Mouse (Mus musculus): ENCODE results near the gene Olr1.
A peak's percentile ranks its signal among the peaks of the same experiment; 100 is the strongest.

The Olr1 gene

GRCm38 (mm10) chr6:129517752-129518408 is 10.9 kb upstream of the Olr1 start:
- no peak overlapping the region for H3K4me3 ChIP-seq (replicated peaks; ENCODE audit: low read length)
- TF ChIP-seq POU5F1 (IDR thresholded peaks at IDR 0.05; ENCODE audit: borderline replicate concordance, low read length) (no peak), CTCF (conservative IDR thresholded peaks at IDR 0.05; ENCODE audit: low read length) (peak; percentile 28)
- H3K9me3 ChIP-seq (ENCODE audit: low read length), result 0 out of 2 replicates have a peak, but pooled peaks cover 4% of the 10 kb centered on the region
- H3K27me3 ChIP-seq (ENCODE audit: insufficient read depth, low read length), result no peaks in the 10 kb centered on the region
- no peaks in the 10 kb centered on the region for H3K36me3 ChIP-seq (ENCODE audit: insufficient read depth, low read length)
- no peaks in the 10 kb centered on the region for H3K4me1 ChIP-seq (replicated peaks; ENCODE audit: low read depth, low read length)

- no peak for TF ChIP-seq POU5F1 (IDR thresholded peaks at IDR 0.05; ENCODE audit: borderline replicate concordance, low read length)
- Histone ChIP-seq H3K27me3 (ENCODE audit: insufficient read depth, low read length) (no peaks in the 10 kb centered on the region), H3K36me3 (ENCODE audit: insufficient read depth, low read length) (no peaks in the 10 kb centered on the region), H3K4me3 (replicated peaks; ENCODE audit: low read length) (no peak overlapping the region), H3K4me1 (replicated peaks; ENCODE audit: low read depth, low read length) (no peaks in the 10 kb centered on the region), H3K9me3 (ENCODE audit: low read length) (0 out of 2 replicates have a peak, but pooled peaks cover 4% of the 10 kb centered on the region)
These were observed 9.4 kb upstream of the Olr1 start for GRCm38 (mm10) chr6:129516388-129516787.

- TF ChIP-seq CTCF (conservative IDR thresholded peaks at IDR 0.05; ENCODE audit: low read length), result no peak
- TF ChIP-seq POU5F1 (IDR thresholded peaks at IDR 0.05; ENCODE audit: borderline replicate concordance, low read length), result no peak
- no peak overlapping the region for H3K4me3 ChIP-seq (replicated peaks; ENCODE audit: low read length)
- H3K27me3 ChIP-seq (ENCODE audit: insufficient read depth, low read length), result no peaks in the 10 kb centered on the region
- H3K4me1 ChIP-seq (replicated peaks; ENCODE audit: low read depth, low read length), result no peaks in the 10 kb centered on the region
- H3K9me3 ChIP-seq (ENCODE audit: low read length), result 0 out of 2 replicates have a peak, but pooled peaks cover 4% of the 10 kb centered on the region
- H3K36me3 ChIP-seq (ENCODE audit: insufficient read depth, low read length), result no peaks in the 10 kb centered on the region
These were observed 8.1 kb upstream of the Olr1 start for GRCm38 (mm10) chr6:129515068-129515467.

GRCm38 (mm10) chr6:129514376-129514775 is 7.4 kb upstream of the Olr1 start:
- H3K4me3 ChIP-seq (replicated peaks; ENCODE audit: low read length), result no peak overlapping the region
- TF ChIP-seq CTCF (conservative IDR thresholded peaks at IDR 0.05; ENCODE audit: low read length) (no peak), POU5F1 (IDR thresholded peaks at IDR 0.05; ENCODE audit: borderline replicate concordance, low read length) (no peak)
- no peaks in the 10 kb centered on the region for H3K4me1 ChIP-seq (replicated peaks; ENCODE audit: low read depth, low read length)
- no peaks in the 10 kb centered on the region for H3K27me3 ChIP-seq (ENCODE audit: insufficient read depth, low read length)
- H3K36me3 ChIP-seq (ENCODE audit: insufficient read depth, low read length), result no peaks in the 10 kb centered on the region
- H3K9me3 ChIP-seq (ENCODE audit: low read length), result 0 out of 2 replicates have a peak, but pooled peaks cover 4% of the 10 kb centered on the region

GRCm38 (mm10) chr6:129513409-129513808 is 6.4 kb upstream of the Olr1 start:
- Histone ChIP-seq H3K27me3 (ENCODE audit: insufficient read depth, low read length) (no peaks in the 10 kb centered on the region), H3K9me3 (ENCODE audit: low read length) (0 out of 2 replicates have a peak, but pooled peaks cover 4% of the 10 kb centered on the region), H3K4me3 (replicated peaks; ENCODE audit: low read length) (no peak overlapping the region), H3K4me1 (replicated peaks; ENCODE audit: low read depth, low read length) (no peaks in the 10 kb centered on the region), H3K36me3 (ENCODE audit: insufficient read depth, low read length) (no peaks in the 10 kb centered on the region)
- TF ChIP-seq NANOG (IDR thresholded peaks at IDR 0.05; ENCODE audit: borderline replicate concordance, low read length) (no peak), POU5F1 (IDR thresholded peaks at IDR 0.05; ENCODE audit: borderline replicate concordance, low read length) (no peak), CTCF (conservative IDR thresholded peaks at IDR 0.05; ENCODE audit: low read length) (no peak)

- H3K36me3 ChIP-seq (ENCODE audit: insufficient read depth, low read length), result no peaks in the 10 kb centered on the region
- no peaks in the 10 kb centered on the region for H3K4me1 ChIP-seq (replicated peaks; ENCODE audit: low read depth, low read length)
- 0 out of 2 replicates have a peak, but pooled peaks cover 4% of the 10 kb centered on the region for H3K9me3 ChIP-seq (ENCODE audit: low read length)
- H3K4me3 ChIP-seq (replicated peaks; ENCODE audit: low read length), result no peak overlapping the region
- H3K27me3 ChIP-seq (ENCODE audit: insufficient read depth, low read length), result no peaks in the 10 kb centered on the region
- TF ChIP-seq NANOG (IDR thresholded peaks at IDR 0.05; ENCODE audit: borderline replicate concordance, low read length), result no peak
- no peak for TF ChIP-seq CTCF (conservative IDR thresholded peaks at IDR 0.05; ENCODE audit: low read length)
- no peak for TF ChIP-seq POU5F1 (IDR thresholded peaks at IDR 0.05; ENCODE audit: borderline replicate concordance, low read length)
These were observed 5.9 kb upstream of the Olr1 start for GRCm38 (mm10) chr6:129512868-129513267.

GRCm38 (mm10) chr6:129512367-129512766 is 5.4 kb upstream of the Olr1 start, which contains the start of gene Tmem52b:
TSS of gene Tmem52b (plus strand) at chr6:129512555.
- Histone ChIP-seq H3K4me3 (replicated peaks; ENCODE audit: low read length) (no peak within 1 kb of the TSS), H3K4me1 (replicated peaks; ENCODE audit: low read depth, low read length) (no peaks in the 10 kb centered on the region)
- TF ChIP-seq POU5F1 (IDR thresholded peaks at IDR 0.05; ENCODE audit: borderline replicate concordance, low read length) (no peak), NANOG (IDR thresholded peaks at IDR 0.05; ENCODE audit: borderline replicate concordance, low read length) (no peak), CTCF (conservative IDR thresholded peaks at IDR 0.05; ENCODE audit: low read length) (no peak)

GRCm38 (mm10) chr6:129510120-129510911 is 3.4 kb upstream of the Olr1 start:
- 0 out of 2 replicates have a peak, but pooled peaks cover 4% of the 10 kb centered on the region for H3K9me3 ChIP-seq (ENCODE audit: low read length)
- no peak for TF ChIP-seq NANOG (IDR thresholded peaks at IDR 0.05; ENCODE audit: borderline replicate concordance, low read length)
- no peaks in the 10 kb centered on the region for H3K27me3 ChIP-seq (ENCODE audit: insufficient read depth, low read length)
- no peak overlapping the region for H3K4me3 ChIP-seq (replicated peaks; ENCODE audit: low read length)
- H3K36me3 ChIP-seq (ENCODE audit: insufficient read depth, low read length), result no peaks in the 10 kb centered on the region
- H3K4me1 ChIP-seq (replicated peaks; ENCODE audit: low read depth, low read length), result no peaks in the 10 kb centered on the region

More at GRCm38 (mm10) chr6:129512367-129512766, 5.4 kb upstream of the Olr1 start, which contains the start of gene Tmem52b:
- H3K9me3 ChIP-seq (ENCODE audit: low read length), result 0 out of 2 replicates have a peak, but pooled peaks cover 4% of the 10 kb centered on the region
- H3K36me3 ChIP-seq (ENCODE audit: insufficient read depth, low read length), result no peaks in the 10 kb centered on the region
- H3K27me3 ChIP-seq (ENCODE audit: insufficient read depth, low read length), result no peaks in the 10 kb centered on the region

All from E14TG2a.4 (cell line).